Mouse (Mus musculus): ENCODE results near the gene Tspyl3. TPM values are rescaled to one million over a fixed set of nuclear protein-coding genes. Genes with fewer than 3 reads are reported as not detected.

The Tspyl3 gene
- polyA plus RNA-seq (2017; shearing (Covaris generic)): 46.6 TPM

GRCm38 (mm10) chr2:153224946-153225594 is at the start of gene Tspyl3:
Gene Tspyl3 (minus strand): TSS chr2:153225441.

GRCm38 (mm10) chr2:153241250-153242014 is 16.2 kb upstream of the Tspyl3 start, which contains the start of the genes Plagl2 and Pofut1:
Gene Plagl2 (minus strand): TSS chr2:153241426.
Gene Pofut1 (plus strand): TSS chr2:153241533.

Other genes starting within 250 kb of the Tspyl3 start
- 200 TPM for gene Pdrg1, start 210.0 kb downstream of the Tspyl3 start, polyA plus RNA-seq (2017; shearing (Covaris generic))
- gene Xkr7, start 193.6 kb downstream of the Tspyl3 start, polyA plus RNA-seq (2017; shearing (Covaris generic)): not detected
- not detected for gene Ccm2l, start 159.5 kb downstream of the Tspyl3 start, polyA plus RNA-seq (2017; shearing (Covaris generic))
- gene Hck, start 117.0 kb downstream of the Tspyl3 start, polyA plus RNA-seq (2017; shearing (Covaris generic)): 3.1 TPM
- gene Tm9sf4, start 64.1 kb downstream of the Tspyl3 start, polyA plus RNA-seq (2017; shearing (Covaris generic)): 61.0 TPM
- gene Plagl2, start 16.0 kb upstream of the Tspyl3 start, polyA plus RNA-seq (2017; shearing (Covaris generic)): 21.4 TPM
- 29.6 TPM for gene Pofut1, start 16.1 kb upstream of the Tspyl3 start, polyA plus RNA-seq (2017; shearing (Covaris generic))
- 36.7 TPM for gene Kif3b, start 66.0 kb upstream of the Tspyl3 start, polyA plus RNA-seq (2017; shearing (Covaris generic))
- gene Asxl1, start 120.4 kb upstream of the Tspyl3 start, polyA plus RNA-seq (2017; shearing (Covaris generic)): 16.9 TPM